Mouse (Mus musculus) C2C12 (cell line): ENCODE data around the gene Iffo2.

Experiments used
- CEBPB ChIP-seq: IDR thresholded peaks from one replicate; pipeline ENCODE4 v1.6.1; 2011; ENCODE audit warnings: low read depth, mild to moderate bottlenecking, control low read depth, moderate library complexity
- MYOD1 ChIP-seq: IDR thresholded peaks from one replicate; pipeline ENCODE4 v1.6.1; 2011; ENCODE audit warnings: low read depth; ENCODE audit not compliant: control insufficient read depth, insufficient read length

GRCm38 (mm10) chr4:139568361-139568760, 38.0 kb downstream of the Iffo2 start:
- TF ChIP-seq CEBPB (no peak), MYOD1 (no peak)
